Mouse (Mus musculus) lung, postnatal 0 days (tissue): Measurements from ENCODE around the gene Pou2f3. TPM values are rescaled to one million over a fixed set of nuclear protein-coding genes. Genes with fewer than 3 reads are reported as not detected.
A peak's percentile ranks its signal among the peaks of the same experiment; 100 is the strongest.

Experiments
- ATAC-seq: fragments of 200-750 bp; cut with Nextera tagmentation; 2 replicates; pipeline ENCODE4 v1.8.0; 2017; ENCODE audit warnings: moderate library complexity
- DNase-seq: peaks from one replicate; pipeline ENCODE4 v3.0.0-alpha.2; 2016; ENCODE audit warnings: low spot score
- H3K27ac ChIP-seq: fragments of 300-500 bp; sonication (generic); 2 replicates; pipeline ENCODE4 v1.5.1; 2014; ENCODE audit warnings: antibody characterized with exemption, mild to moderate bottlenecking, low read length, mixed read lengths
- H3K27me3 ChIP-seq: fragments of 300-500 bp; sonication (generic); replicated peaks from 2 replicates; pipeline ENCODE4 v1.6.1; 2014; ENCODE audit warnings: low read length, mixed read lengths; ENCODE audit not compliant: insufficient read depth
- H3K36me3 ChIP-seq: fragments of 300-500 bp; sonication (generic); 2 replicates; pipeline ENCODE4 v1.6.1; 2014; ENCODE audit warnings: low read length, mixed read lengths; ENCODE audit not compliant: insufficient read depth
- H3K4me1 ChIP-seq: fragments of 300-500 bp; sonication (generic); 2 replicates; pipeline ENCODE4 v1.6.1; 2014; ENCODE audit warnings: antibody characterized with exemption, low read depth, low read length, mixed read lengths; ENCODE audit not compliant: insufficient read depth
- H3K4me2 ChIP-seq: fragments of 300-500 bp; sonication (generic); replicated peaks from 2 replicates; pipeline ENCODE4 v1.6.1; 2014; ENCODE audit warnings: low read depth, mild to moderate bottlenecking, low read length, moderate library complexity, mixed read lengths
- H3K4me3 ChIP-seq: fragments of 300-500 bp; sonication (generic); 2 replicates; pipeline ENCODE4 v1.5.1; 2014; ENCODE audit warnings: low read depth, low read length
- H3K9ac ChIP-seq: fragments of 300-500 bp; sonication (generic); replicated peaks from 2 replicates; pipeline ENCODE4 v1.6.1; 2014; ENCODE audit warnings: low read depth, mild to moderate bottlenecking
- H3K9me3 ChIP-seq: fragments of 300-500 bp; sonication (generic); 2 replicates; pipeline ENCODE4 v1.6.1; 2016; ENCODE audit warnings: low read length, mixed read lengths
- CTCF ChIP-seq: IDR thresholded peaks from 2 replicates; pipeline ENCODE4 v1.5.1; 2016; ENCODE audit warnings: antibody characterized with exemption, mild to moderate bottlenecking
- EP300 ChIP-seq: IDR thresholded peaks from 2 replicates; pipeline ENCODE4 v1.6.1; 2016; ENCODE audit warnings: antibody characterized with exemption, mild to moderate bottlenecking, control low read depth
- WGBS: fragments of 180-500 bp; shearing (Covaris S2); extraction: QIAGEN DNeasy Blood & Tissue Kit; methylation state at CpG from one replicate; pipeline ENCODE4 v1.1.7; 2014; 5-methylcytosine and 5-hydroxymethylcytosine counted together
- polyA plus RNA-seq: library from polyadenylated mRNA; unstranded; fragments of >200 nt; fragmentation: Nextera tagmentation; extraction: Ambion mirVana; gene quantifications from 2 replicates; pipeline ENCODE4 v1.2.1, GENCODE M21; 2015

The Pou2f3 gene
- polyA plus RNA-seq, 1 experiment from 2014 or later: 0.13 TPM

- H3K4me2 ChIP-seq: no peak overlapping the region
- H3K9me3 ChIP-seq: no peaks in the 10 kb centered on the region
- no peaks in the 10 kb centered on the region for H3K27me3 ChIP-seq
- no peak overlapping the region for H3K27ac ChIP-seq
- H3K36me3 ChIP-seq: no peaks in the 10 kb centered on the region
- DNase-seq (peak; percentile 77), ATAC-seq (peak; percentile 58; the same call in 1 of the 2 replicates)
- no peak overlapping the region for H3K9ac ChIP-seq
- TF ChIP-seq CTCF (peak; percentile 95), EP300 (no peak)
- peaks cover 6% of the 10 kb centered on the region; the same call in 1 of the 2 replicates for H3K4me1 ChIP-seq
- no peak overlapping the region for H3K4me3 ChIP-seq
- WGBS: 46% methylated on average over 18 of the region's 18 CpGs
Observed at GRCm38 (mm10) chr9:43221643-43222428, 11.7 kb upstream of the Pou2f3 start.

GRCm38 (mm10) chr9:43210771-43211450 lies 742 bp upstream of the Pou2f3 start:
- 17% methylated on average over 11 of the region's 11 CpGs for WGBS
- Histone ChIP-seq H3K36me3 (no peaks in the 10 kb centered on the region), H3K9ac (no peak overlapping the region), H3K9me3 (no peaks in the 10 kb centered on the region), H3K4me3 (no peak overlapping the region), H3K4me2 (peak overlapping the region; percentile 40), H3K27me3 (peaks cover under 1% of the 10 kb centered on the region; the same call in 1 of the 2 replicates), H3K4me1 (peaks cover 8% of the 10 kb centered on the region; the same call in 1 of the 2 replicates), H3K27ac (no peak overlapping the region)
- ATAC-seq (peak; percentile 61), DNase-seq (peak; percentile 73)
- TF ChIP-seq CTCF (peak; percentile 91), EP300 (no peak)

GRCm38 (mm10) chr9:43206022-43206390 lies 4.2 kb downstream of the Pou2f3 start:
- peak overlapping the region; percentile 42 for H3K4me2 ChIP-seq
- WGBS: 6% methylated on average over 11 of the region's 15 CpGs
- H3K9me3 ChIP-seq: no peaks in the 10 kb centered on the region
- H3K9ac ChIP-seq: no peak overlapping the region
- no peaks in the 10 kb centered on the region for H3K36me3 ChIP-seq
- peaks cover 22% of the 10 kb centered on the region for H3K27me3 ChIP-seq
- ATAC-seq (no peak), DNase-seq (no peak)
- TF ChIP-seq EP300 (no peak), CTCF (no peak)
- no peak overlapping the region for H3K27ac ChIP-seq
- peak overlapping the region; percentile 12; the same call in 1 of the 2 replicates for H3K4me3 ChIP-seq
- peaks cover 11% of the 10 kb centered on the region; the same call in 1 of the 2 replicates for H3K4me1 ChIP-seq

DNA sequence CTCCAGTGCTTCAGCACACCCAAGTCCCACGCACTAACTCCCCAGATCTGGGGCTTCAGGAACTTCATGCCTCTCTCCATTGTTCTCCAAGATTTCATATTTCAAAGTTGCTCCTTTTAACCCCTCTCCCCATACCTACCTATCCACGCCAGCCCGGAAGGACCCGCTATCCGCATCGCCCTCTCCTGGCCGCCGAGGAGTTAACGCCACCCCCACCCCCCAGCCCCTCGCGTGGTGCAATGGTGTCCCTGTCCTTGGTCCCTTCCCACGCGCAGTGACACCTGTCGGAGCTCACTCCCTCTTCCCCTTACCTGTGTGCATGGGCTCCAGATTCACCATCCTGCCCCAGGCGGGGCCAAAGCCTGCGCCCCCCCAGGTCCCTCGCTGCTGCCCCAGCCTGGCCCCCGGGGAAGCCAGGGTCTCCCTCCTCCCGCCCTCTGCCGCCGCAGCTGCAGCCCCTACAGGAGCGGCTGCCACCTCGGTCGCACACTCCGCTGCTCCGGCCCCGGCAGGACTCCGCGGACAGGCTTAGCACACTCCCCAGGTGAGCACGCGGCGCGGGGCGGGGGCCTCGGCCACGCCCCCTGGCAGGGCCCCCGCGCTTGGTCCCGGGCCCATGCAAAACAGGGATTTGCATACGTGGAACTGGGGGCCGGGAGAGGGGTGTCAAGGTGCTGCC lies 4.7 kb downstream of the Pou2f3 start:
- H3K27ac ChIP-seq: no peak overlapping the region
- no peak for TF ChIP-seq EP300
- peak; percentile 36 for TF ChIP-seq CTCF
- peak overlapping the region; percentile 12; the same call in 1 of the 2 replicates for H3K4me3 ChIP-seq
- H3K9me3 ChIP-seq: no peaks in the 10 kb centered on the region
- H3K27me3 ChIP-seq: peaks cover 22% of the 10 kb centered on the region
- peak overlapping the region; percentile 42 for H3K4me2 ChIP-seq
- H3K9ac ChIP-seq: no peak overlapping the region
- 4% methylated on average over 39 of the region's 41 CpGs for WGBS
- ATAC-seq: no peak
- H3K4me1 ChIP-seq: peaks cover 7% of the 10 kb centered on the region; the same call in 1 of the 2 replicates
- DNase-seq: no peak
- H3K36me3 ChIP-seq: no peaks in the 10 kb centered on the region

- Histone ChIP-seq H3K36me3 (no peaks in the 10 kb centered on the region), H3K27ac (no peak overlapping the region), H3K27me3 (peaks cover 15% of the 10 kb centered on the region; the same call in 1 of the 2 replicates), H3K4me2 (no peak overlapping the region), H3K9me3 (no peaks in the 10 kb centered on the region), H3K4me1 (no peaks in the 10 kb centered on the region), H3K4me3 (no peak overlapping the region), H3K9ac (no peak overlapping the region)
- TF ChIP-seq CTCF (no peak), EP300 (no peak)
- ATAC-seq (no peak), DNase-seq (no peak)
- WGBS: 14% methylated on average over 5 of the region's 5 CpGs
Observed at GRCm38 (mm10) chr9:43200212-43200611, 10.0 kb downstream of the Pou2f3 start.

- ATAC-seq (no peak), DNase-seq (no peak)
- no peak overlapping the region for H3K4me2 ChIP-seq
- H3K27me3 ChIP-seq: no peaks in the 10 kb centered on the region
- no peaks in the 10 kb centered on the region for H3K9me3 ChIP-seq
- H3K9ac ChIP-seq: no peak overlapping the region
- WGBS: 33% methylated on average over 9 of the region's 9 CpGs
- no peaks in the 10 kb centered on the region for H3K4me1 ChIP-seq
- H3K36me3 ChIP-seq: no peaks in the 10 kb centered on the region
- no peak for TF ChIP-seq CTCF
- no peak for TF ChIP-seq EP300
- H3K27ac ChIP-seq: no peak overlapping the region
- no peak overlapping the region for H3K4me3 ChIP-seq
Observed at GRCm38 (mm10) chr9:43194001-43194400, 16.2 kb downstream of the Pou2f3 start.
